Mouse (Mus musculus): ENCODE data around the gene Shd.

The Shd gene

GRCm38 (mm10) chr17:55959946-55960740, 10.1 kb upstream of the Shd start:
- peak; percentile 5 for DNase-seq (ENCODE audit: low spot score)

DNA sequence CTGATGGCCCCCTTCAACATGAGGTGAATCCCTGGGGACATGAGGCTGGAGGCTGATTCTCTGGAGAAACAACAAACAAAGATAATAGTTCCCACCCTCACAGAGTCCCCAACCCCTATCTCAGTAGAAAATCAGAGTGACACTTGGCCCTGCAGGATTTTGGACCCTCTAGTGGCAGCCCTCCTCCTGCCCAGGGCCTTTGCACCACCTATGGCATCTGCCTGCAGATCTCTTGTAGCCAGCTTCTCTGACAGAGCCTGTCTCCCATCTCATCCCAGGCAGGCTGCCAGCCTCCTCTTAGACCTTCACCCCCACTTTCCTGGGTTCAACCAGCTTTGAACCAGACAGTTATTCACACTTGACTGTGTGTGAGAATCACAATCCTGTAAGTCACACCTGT, 9.5 kb upstream of the Shd start:
- no peak for DNase-seq (ENCODE audit: low spot score)

- DNase-seq (ENCODE audit: low spot score): no peak
Observed at GRCm38 (mm10) chr17:55961631-55962030, 8.6 kb upstream of the Shd start.

DNA sequence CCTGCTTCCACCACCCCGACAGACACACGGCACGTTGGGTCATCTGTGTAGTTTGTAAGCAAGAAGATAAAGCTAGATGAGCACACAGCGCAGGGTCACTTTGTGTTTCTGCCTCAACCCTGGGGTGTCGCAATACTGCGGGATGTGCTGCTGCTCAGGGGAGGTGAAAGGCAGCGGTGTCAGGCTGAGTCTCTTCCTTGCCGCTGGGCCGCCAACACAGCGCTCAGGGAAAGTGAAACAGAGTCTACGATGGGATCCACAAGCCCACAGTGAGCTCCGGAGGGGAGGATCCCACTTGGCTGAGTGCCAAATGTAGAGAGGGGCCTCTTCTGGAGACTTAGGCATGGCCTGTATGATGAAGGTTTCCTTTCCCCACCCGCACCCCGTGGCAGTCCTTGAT, 7.1 kb upstream of the Shd start:
- DNase-seq (ENCODE audit: low spot score): peak; percentile 1

- DNase-seq (ENCODE audit: low spot score): no peak
Observed at GRCm38 (mm10) chr17:55964496-55964895, 5.8 kb upstream of the Shd start.

DNA sequence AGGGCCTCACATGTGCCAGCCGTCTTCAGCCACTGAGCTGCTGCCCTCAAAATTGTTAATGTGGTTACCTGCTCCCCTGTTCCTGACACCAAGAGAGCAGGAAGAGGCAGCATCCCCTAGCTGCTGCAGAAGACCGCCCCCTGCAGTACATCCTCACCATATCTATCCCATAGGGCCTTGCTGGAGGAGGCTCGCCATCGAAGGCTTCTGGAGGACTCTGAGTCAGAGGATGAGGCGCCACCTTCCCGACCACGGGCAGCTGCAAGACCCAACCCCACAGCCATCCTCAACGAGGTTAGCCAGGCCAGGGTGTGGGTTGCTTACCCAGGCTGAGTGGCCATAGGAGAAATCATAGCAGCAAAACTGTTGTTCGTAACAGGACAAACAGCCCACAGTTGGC, 5.3 kb upstream of the Shd start:
- DNase-seq (ENCODE audit: low spot score): no peak

DNA sequence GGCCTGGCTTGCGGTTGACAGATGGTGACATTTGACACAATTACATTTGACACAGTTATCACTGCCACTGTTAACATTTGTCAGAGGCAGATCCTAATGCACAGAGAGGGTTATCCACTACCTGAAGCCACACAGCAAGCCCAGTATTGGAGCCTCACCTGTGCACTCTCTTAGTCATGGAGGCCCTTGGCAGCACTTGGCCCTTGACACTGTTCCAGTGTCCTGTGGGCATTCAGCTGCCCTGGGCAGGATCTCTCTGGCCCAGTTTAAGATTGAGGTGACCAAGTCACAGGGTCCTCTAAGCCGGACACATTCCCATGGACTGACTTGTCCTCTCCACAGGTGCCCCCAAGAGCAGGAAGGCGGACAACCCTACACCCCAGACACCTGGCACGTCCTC, 3.1 kb upstream of the Shd start:
- DNase-seq (ENCODE audit: low spot score): no peak

DNA sequence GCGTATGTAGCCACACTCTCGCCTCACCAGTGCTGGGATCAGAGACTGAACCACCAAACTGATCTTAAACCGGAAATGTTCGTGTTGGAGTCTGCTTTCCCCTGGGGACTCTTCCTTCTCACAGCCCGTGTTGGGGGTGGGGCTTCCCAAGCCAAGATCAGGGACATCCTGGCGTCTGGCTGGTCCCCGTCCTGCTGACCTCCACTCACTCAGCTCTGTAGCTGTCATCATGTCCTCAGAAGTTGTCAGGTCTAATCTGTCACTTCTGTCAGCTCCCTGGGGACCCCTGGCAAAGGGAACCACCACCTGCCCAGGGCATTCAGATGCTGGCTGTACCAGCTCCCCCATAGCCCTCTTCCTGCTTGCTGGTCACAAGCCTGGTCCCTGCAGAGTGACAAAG, 2.1 kb upstream of the Shd start:
- DNase-seq (ENCODE audit: low spot score): no peak

- DNase-seq (ENCODE audit: low spot score): no peak
Observed at GRCm38 (mm10) chr17:55969560-55969959, 707 bp upstream of the Shd start.

- no peak for DNase-seq (ENCODE audit: low spot score)
Observed at GRCm38 (mm10) chr17:55971453-55971852, 1.2 kb downstream of the Shd start.

GRCm38 (mm10) chr17:55976255-55976862, 6.1 kb downstream of the Shd start:
- DNase-seq (ENCODE audit: low spot score): peak; percentile 35

- no peak for DNase-seq (ENCODE audit: low spot score)
Observed at GRCm38 (mm10) chr17:55977301-55977700, 7.0 kb downstream of the Shd start.

- DNase-seq (ENCODE audit: low spot score): no peak
Observed at GRCm38 (mm10) chr17:55986030-55986961, 16.0 kb downstream of the Shd start, which contains the start of gene Fsd1. Fsd1 (plus strand) TSS chr17:55986509.

DNA sequence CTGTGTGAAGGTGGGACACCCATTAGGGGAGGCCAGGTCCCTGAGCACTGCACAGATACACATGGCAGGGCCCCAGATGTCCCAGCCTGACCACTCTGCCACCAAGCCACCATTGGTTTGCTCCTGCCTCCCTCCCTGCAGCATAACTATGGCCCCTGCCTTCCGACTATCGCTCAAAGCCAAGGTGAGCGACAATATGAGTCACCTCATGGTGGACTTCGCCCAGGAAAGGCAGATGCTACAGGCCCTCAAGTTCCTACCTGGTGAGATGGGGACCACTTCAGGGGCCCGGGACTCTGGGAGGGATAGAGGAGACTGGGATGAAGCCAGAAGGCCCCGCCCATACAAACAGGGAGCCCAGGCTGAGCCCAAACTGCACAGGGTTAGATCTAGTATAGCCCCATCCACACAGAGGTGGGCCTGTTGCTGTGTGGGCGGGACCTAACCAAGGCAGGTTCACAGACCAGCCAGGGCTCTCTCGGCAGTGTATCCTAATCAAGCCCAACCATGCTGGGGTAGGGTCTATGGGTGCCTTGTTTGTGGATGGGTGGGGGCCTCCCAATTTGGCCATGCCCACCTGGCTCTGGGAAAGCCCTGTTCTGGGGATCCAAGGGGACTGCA, 20.1 kb downstream of the Shd start:
- DNase-seq (ENCODE audit: low spot score): no peak

DNA sequence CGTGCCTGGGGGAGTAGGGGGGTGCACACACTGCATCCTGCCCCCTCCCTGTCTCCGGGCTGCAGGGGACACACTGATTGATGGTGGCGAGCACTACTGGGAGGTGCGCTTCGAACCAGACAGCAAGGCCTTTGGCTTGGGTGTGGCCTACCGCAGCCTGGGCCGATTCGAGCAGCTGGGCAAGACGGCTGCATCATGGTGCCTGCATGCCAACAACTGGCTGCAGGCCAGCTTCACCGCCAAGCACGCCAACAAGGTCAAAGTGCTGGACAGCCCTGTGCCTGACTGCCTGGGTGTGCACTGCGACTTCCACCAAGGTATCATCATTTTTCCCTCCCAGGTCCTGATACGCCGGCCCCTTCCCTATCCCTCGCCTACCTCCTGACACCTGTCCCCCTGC, 25.7 kb downstream of the Shd start:
- no peak for DNase-seq (ENCODE audit: low spot score)

- DNase-seq (ENCODE audit: low spot score): no peak
Observed at GRCm38 (mm10) chr17:55999794-56000499, 29.7 kb downstream of the Shd start.

DNA sequence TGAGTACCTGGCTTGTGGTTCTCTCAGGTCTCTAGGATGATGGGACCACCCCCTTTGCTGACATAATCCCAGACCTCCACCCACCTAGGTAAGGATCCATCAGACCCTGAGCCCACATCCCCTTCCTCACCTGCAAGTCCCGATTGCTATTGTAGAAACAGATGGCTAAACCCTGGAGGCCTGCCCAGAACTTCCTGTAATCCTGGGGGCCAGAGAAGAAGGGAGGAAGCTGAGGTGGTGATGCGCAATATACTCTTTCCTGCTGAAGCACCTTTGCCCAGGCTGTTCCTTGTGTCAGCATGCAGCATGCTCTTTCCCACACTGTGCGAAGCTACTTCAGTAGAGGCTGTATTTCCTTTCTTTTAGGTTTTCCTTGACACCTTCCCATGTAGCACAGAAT, 32.7 kb downstream of the Shd start:
- DNase-seq (ENCODE audit: low spot score): no peak

DNA sequence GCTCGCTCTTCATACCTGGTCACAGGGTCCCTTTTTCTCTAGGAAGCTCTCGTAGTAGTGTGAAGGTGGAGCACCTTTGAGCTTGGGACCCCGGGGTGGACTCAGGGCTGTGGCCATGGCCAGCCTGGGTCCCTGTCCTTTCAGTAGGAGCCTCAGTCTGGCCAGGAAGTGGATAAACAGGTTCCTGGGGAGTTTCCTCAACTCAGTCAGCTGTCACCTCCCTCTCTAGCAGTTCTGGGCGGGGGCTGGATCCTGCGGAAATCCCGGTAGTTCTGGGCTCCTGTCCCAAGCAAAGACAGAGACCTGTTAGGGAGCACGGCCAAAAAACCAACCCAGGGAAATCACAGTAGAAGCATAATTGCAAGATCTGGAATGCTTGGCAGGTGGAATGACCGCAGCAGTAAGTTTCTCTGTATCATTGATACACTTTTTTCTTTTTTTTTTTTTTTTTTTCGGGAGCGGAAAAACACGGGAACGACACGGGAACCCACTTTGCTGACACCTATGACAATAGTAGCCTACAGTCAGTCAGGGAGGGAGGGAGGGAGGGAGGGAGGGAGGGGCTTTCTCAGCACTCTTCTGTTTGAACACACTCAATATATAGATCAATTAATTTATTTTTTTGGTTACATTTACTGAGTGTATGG, 35.3 kb downstream of the Shd start, which contains the start of the genes Stap2 and Mpnd:
Stap2 (minus strand) TSS at position 170 of the 647 bp plus-strand sequence.
Mpnd (plus strand) TSS at position 297 of the 647 bp plus-strand sequence.
- DNase-seq (ENCODE audit: low spot score): no peak

DNA sequence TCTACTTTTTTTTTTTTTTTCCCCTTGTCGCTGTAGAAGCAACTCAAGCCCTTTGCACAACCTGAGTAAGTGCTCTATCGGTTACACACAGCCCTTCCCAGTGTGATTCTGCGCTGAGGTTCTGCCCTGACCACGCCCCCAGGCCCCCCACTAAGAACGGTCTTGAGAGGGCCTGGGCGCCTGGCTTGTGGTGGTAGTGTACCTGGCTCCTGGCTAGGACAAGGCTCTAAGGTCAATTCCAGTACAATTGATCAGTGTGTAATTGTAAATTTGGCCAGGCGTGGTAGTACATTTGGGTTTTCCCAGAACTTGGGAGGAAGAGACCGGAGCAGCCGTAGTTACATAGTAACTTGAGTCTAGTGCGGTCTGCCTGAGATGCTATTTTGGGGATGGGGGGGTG, 36.7 kb downstream of the Shd start:
- no peak for DNase-seq (ENCODE audit: low spot score)

DNA sequence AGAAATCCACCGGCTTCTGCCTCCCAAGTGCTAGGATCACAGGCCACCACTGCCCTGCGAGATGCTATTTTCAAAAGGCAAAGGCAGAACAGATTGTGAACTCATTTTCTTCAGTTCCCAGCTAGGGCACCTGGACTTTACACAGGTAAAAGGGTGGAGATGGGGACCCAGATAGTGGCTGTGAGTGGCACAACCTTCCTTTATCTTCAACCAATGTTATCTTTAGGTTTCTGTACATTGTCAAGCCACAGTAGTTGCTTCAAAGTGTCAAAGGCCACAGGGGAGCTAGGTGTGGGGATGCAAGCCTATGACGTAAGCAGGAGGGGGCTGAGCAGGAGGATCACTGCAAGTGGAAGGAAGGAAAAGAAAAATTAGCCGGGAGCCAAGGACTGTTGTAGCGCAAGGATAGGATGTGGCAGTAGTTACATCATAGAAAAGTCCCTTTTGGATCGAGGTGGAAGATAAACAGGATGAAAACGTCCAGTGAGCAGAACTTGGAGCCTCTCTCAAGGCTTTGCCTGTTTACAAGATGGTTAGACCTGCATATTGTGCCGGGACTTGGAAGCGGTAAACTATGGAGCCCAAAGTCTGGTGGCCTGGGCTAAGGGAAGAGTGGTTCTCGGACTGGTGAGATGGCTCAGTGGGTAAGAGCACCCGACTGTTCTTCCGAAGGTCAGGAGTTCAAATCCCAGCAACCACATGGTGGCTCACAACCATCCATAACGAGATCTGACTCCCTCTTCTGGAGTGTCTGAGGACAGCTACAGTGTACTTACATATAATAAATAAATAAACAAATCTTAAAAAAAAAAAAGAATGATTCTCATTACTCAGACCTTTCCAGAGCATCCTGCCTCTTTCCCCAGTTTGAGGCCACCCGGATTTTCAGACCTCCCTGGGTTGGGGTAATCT, 37.4 kb downstream of the Shd start:
- no peak for DNase-seq (ENCODE audit: low spot score)
